Mouse (Mus musculus) myocyte (in vitro differentiated cells): ENCODE measurements around the gene Rbm26. TPM values are rescaled to one million over a fixed set of nuclear protein-coding genes. Genes with fewer than 3 reads are reported as not detected.

ENCODE experiments used
- H3K27me3 ChIP-seq: one replicate; pipeline ENCODE4 v1.6.1; 2011; ENCODE audit not compliant: control insufficient read depth, insufficient read depth, insufficient read length
- H3K36me3 ChIP-seq: one replicate; pipeline ENCODE4 v1.6.1; 2011; ENCODE audit not compliant: control insufficient read depth, insufficient read depth
- H3K4me2 ChIP-seq: one replicate; pipeline ENCODE4 v1.6.1; 2011; ENCODE audit warnings: low read depth, control low read depth
- H3K4me3 ChIP-seq: one replicate; pipeline ENCODE4 v1.5.1; 2011; ENCODE audit warnings: mild to moderate bottlenecking, control low read depth, moderate library complexity
- H3K79me2 ChIP-seq: one replicate; pipeline ENCODE4 v1.6.1; 2011; ENCODE audit not compliant: control insufficient read depth, insufficient read depth
- H3ac ChIP-seq: one replicate; pipeline ENCODE4 v1.6.1; 2011; ENCODE audit not compliant: control insufficient read depth, insufficient read length
- CEBPB ChIP-seq: IDR thresholded peaks from 2 replicates; pipeline ENCODE4 v1.6.1; 2011; ENCODE audit warnings: mild to moderate bottlenecking, moderate library complexity; ENCODE audit not compliant: poor library complexity, insufficient read depth, severe bottlenecking
- E2F4 ChIP-seq: IDR thresholded peaks from one replicate; pipeline ENCODE4 v1.6.1; 2011; ENCODE audit warnings: mild to moderate bottlenecking, control low read depth, moderate library complexity; ENCODE audit not compliant: insufficient read depth
- MAX ChIP-seq: IDR thresholded peaks from one replicate; pipeline ENCODE4 v1.6.1; 2011; ENCODE audit warnings: low read depth, mild to moderate bottlenecking, control low read depth
- MYOD1 ChIP-seq, 3 experiments: IDR thresholded peaks; one replicate each; pipeline ENCODE4 v1.6.1; 2011; ENCODE audit warnings: control low read depth in 2 of 3, low read depth in 2 of 3, mild to moderate bottlenecking in 2 of 3, moderate library complexity in 1 of 3; ENCODE audit not compliant: insufficient read length in 2 of 3, control insufficient read depth in 1 of 3
- MYOG ChIP-seq, 3 experiments: IDR thresholded peaks; one replicate each; pipeline ENCODE4 v1.6.1; 2011; ENCODE audit warnings: control low read depth in 2 of 3, low read depth in 2 of 3, mild to moderate bottlenecking in 2 of 3; ENCODE audit not compliant: insufficient read length in 2 of 3, control insufficient read depth in 1 of 3, insufficient read depth in 1 of 3
- POLR2A ChIP-seq: IDR thresholded peaks from one replicate; pipeline ENCODE4 v1.6.1; 2011; ENCODE audit warnings: low read depth, mild to moderate bottlenecking, control low read depth, moderate library complexity; ENCODE audit not compliant: insufficient read length
- POLR2AphosphoS2 ChIP-seq: IDR thresholded peaks from one replicate; pipeline ENCODE4 v1.6.1; 2011; ENCODE audit warnings: low read depth, control low read depth; ENCODE audit not compliant: insufficient read length
- REST ChIP-seq: IDR thresholded peaks from one replicate; pipeline ENCODE4 v1.6.1; 2011; ENCODE audit warnings: mild to moderate bottlenecking, control low read depth, moderate library complexity; ENCODE audit not compliant: insufficient read depth, insufficient read length
- SRF ChIP-seq: IDR thresholded peaks from one replicate; pipeline ENCODE4 v1.6.1; 2011; ENCODE audit warnings: low read depth; ENCODE audit not compliant: control insufficient read depth, insufficient read length
- TCF12 ChIP-seq: IDR thresholded peaks from one replicate; pipeline ENCODE4 v1.6.1; 2011; ENCODE audit warnings: mild to moderate bottlenecking, control low read depth; ENCODE audit not compliant: poor library complexity, insufficient read depth, severe bottlenecking
- TCF3 ChIP-seq: IDR thresholded peaks from one replicate; pipeline ENCODE4 v1.6.1; 2011; ENCODE audit warnings: low read depth, control low read depth; ENCODE audit not compliant: insufficient read length
- USF1 ChIP-seq: IDR thresholded peaks from one replicate; pipeline ENCODE4 v1.6.1; 2011; ENCODE audit warnings: low read depth, mild to moderate bottlenecking, control low read depth, moderate library complexity
- polyA plus RNA-seq: library from polyadenylated mRNA; unstranded; fragments of >200 nt; fragmentation: generic; extraction: Trizol; gene quantifications from one replicate; pipeline ENCODE4 v1.2.1, GENCODE M21; 2012; ENCODE audit warnings: missing spikeins

Rbm26 gene
- polyA plus RNA-seq, 1 experiment = 9.4 TPM

DNA sequence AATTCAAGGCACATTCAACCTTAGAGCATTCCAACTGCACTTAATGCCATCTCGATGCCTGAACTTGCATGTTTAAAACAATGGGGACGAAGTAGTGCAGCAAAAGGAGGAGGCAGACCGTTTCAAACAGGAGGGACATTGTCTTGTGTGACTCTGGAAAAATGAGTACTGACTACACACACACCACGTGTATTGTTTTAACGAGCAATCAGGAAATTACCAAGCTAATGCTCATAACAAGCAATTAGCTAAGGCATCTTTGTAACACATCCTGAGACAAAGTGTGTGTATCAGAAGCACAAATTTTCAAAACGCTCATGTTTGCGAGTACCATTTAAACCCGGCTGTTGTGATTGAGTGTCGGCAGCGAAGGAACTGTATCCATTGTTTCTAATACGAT lies 93.0 kb downstream of the Rbm26 start:
- no peaks in the 10 kb centered on the region for H3K36me3 ChIP-seq
- no peaks in the 10 kb centered on the region for H3K79me2 ChIP-seq
- H3K4me3 ChIP-seq = no peak overlapping the region
- H3K27me3 ChIP-seq = peaks cover 7% of the 10 kb centered on the region
- no peak for TF ChIP-seq SRF
- no peak for TF ChIP-seq MAX
- no peak for TF ChIP-seq POLR2AphosphoS2
- TF ChIP-seq MYOG (IDR thresholded peaks at IDR 0.05; ENCODE audit: control insufficient read depth in 1 of 3, insufficient read depth in 1 of 3, insufficient read length in 2 of 3, low read depth in 2 of 3) = no peak
- TF ChIP-seq CEBPB = no peak
- no peak for TF ChIP-seq USF1
- TF ChIP-seq POLR2A = no peak
- no peak for TF ChIP-seq E2F4
- TF ChIP-seq TCF3 = no peak
- TF ChIP-seq MYOD1 (IDR thresholded peaks at IDR 0.05; ENCODE audit: control insufficient read depth in 1 of 3, insufficient read length in 2 of 3, low read depth in 2 of 3) = no peak
- no peak for TF ChIP-seq TCF12
- H3K4me2 ChIP-seq = no peak overlapping the region
- H3ac ChIP-seq = no peak overlapping the region

DNA sequence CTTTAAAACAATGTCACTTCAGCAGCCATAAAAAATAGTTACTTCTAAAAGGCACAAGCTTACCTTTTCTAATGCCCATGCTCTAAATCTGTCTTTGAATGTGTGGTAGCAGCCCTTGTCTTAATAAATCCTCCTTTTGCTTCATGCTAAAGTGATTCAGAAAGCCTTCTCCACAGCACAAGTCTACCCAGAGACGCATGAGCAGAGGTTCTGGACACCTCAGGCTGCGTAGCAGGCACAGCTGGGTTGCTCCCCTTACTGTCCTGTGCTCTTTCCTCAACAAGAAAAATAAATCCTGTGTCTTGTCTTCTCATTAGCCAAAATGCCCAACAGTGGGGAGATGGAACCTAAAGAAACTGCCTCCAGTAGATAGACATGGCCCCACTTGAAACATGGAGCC lies 102.4 kb downstream of the Rbm26 start:
- Histone ChIP-seq H3K27me3 (peaks cover 11% of the 10 kb centered on the region), H3ac (no peak overlapping the region), H3K4me2 (no peak overlapping the region), H3K79me2 (no peaks in the 10 kb centered on the region), H3K4me3 (no peak overlapping the region), H3K36me3 (no peaks in the 10 kb centered on the region)
- TF ChIP-seq SRF = no peak
- TF ChIP-seq MYOD1 (IDR thresholded peaks at IDR 0.05; ENCODE audit: control insufficient read depth in 1 of 3, insufficient read length in 2 of 3, low read depth in 2 of 3) = no peak
- TF ChIP-seq CEBPB = no peak
- TF ChIP-seq TCF12 = no peak
- no peak for TF ChIP-seq E2F4
- TF ChIP-seq MAX = no peak
- no peak for TF ChIP-seq REST
- TF ChIP-seq POLR2AphosphoS2 = no peak
- no peak for TF ChIP-seq TCF3
- TF ChIP-seq MYOG (IDR thresholded peaks at IDR 0.05; ENCODE audit: control insufficient read depth in 1 of 3, insufficient read depth in 1 of 3, insufficient read length in 2 of 3, low read depth in 2 of 3) = no peak
- no peak for TF ChIP-seq USF1
- no peak for TF ChIP-seq POLR2A

DNA sequence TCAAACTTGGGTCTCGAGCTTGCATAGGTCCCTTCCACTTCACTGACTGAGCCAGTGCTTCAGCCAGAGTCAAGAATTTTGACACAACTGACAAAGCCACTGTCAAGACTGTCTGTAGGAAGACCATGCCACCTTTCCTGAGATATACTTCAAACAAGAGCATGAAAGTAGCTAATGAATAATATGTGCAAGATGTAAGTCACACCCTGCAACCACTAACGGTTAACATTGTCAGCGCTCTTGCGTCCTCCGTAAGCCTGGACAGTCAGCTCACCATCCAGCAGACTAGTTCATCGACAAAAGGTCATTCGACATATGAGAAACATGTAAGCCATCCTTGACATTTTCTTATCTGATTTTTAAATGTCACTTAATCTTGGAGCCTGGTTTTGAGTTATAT lies 102.8 kb downstream of the Rbm26 start:
- Histone ChIP-seq H3ac (no peak overlapping the region), H3K4me3 (no peak overlapping the region), H3K79me2 (no peaks in the 10 kb centered on the region), H3K27me3 (peaks cover 14% of the 10 kb centered on the region), H3K4me2 (no peak overlapping the region), H3K36me3 (no peaks in the 10 kb centered on the region)
- TF ChIP-seq REST (no peak), POLR2AphosphoS2 (no peak), TCF3 (no peak), USF1 (no peak), MAX (no peak), SRF (no peak), MYOD1 (IDR thresholded peaks at IDR 0.05; ENCODE audit: control insufficient read depth in 1 of 3, insufficient read length in 2 of 3, low read depth in 2 of 3) (no peak), E2F4 (no peak)

DNA sequence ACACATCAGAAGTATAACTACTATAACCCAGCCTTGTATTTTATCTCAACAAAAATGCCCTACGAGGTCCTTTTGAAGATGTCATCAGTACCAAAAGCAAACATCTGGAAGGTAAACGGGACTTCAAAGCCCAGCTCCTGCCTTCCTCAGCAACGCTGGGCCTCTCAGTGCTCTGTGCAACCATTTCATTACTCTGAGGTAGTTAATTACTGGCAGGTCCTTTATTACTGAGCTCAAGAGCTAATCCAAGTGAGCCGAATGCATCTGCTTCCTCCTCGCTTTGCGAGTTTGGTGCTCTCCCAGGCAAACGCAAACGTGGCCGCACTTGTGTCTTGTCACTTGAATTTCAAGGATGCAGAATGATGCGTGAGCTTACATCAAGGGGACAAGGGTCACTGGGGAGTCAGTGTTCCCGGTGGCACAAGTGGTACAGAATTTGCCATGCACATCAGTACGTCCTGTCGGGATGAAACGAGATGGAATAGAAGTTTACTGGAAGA lies 106.1 kb downstream of the Rbm26 start:
- no peak for TF ChIP-seq MYOG (IDR thresholded peaks at IDR 0.05; ENCODE audit: control insufficient read depth in 1 of 3, insufficient read depth in 1 of 3, insufficient read length in 2 of 3, low read depth in 2 of 3)
- no peak for TF ChIP-seq E2F4
- TF ChIP-seq REST = no peak
- no peak for TF ChIP-seq POLR2A
- no peak for TF ChIP-seq SRF
- no peak for TF ChIP-seq TCF12
- no peak for TF ChIP-seq MYOD1 (IDR thresholded peaks at IDR 0.05; ENCODE audit: control insufficient read depth in 1 of 3, insufficient read length in 2 of 3, low read depth in 2 of 3)
- Histone ChIP-seq H3K4me3 (no peak overlapping the region), H3ac (no peak overlapping the region), H3K27me3 (peaks cover 25% of the 10 kb centered on the region), H3K4me2 (no peak overlapping the region), H3K79me2 (no peaks in the 10 kb centered on the region), H3K36me3 (no peaks in the 10 kb centered on the region)

GRCm38 (mm10) chr14:105070258-105071009 lies 106.7 kb downstream of the Rbm26 start:
- H3K79me2 ChIP-seq = no peaks in the 10 kb centered on the region
- no peak overlapping the region for H3K4me2 ChIP-seq
- no peak overlapping the region for H3ac ChIP-seq
- no peaks in the 10 kb centered on the region for H3K36me3 ChIP-seq
- no peak overlapping the region for H3K4me3 ChIP-seq
- peaks cover 25% of the 10 kb centered on the region for H3K27me3 ChIP-seq
- TF ChIP-seq SRF = no peak
- no peak for TF ChIP-seq POLR2AphosphoS2
- TF ChIP-seq MYOG (IDR thresholded peaks at IDR 0.05; ENCODE audit: control insufficient read depth in 1 of 3, insufficient read depth in 1 of 3, insufficient read length in 2 of 3, low read depth in 2 of 3) = no peak
- no peak for TF ChIP-seq USF1
- no peak for TF ChIP-seq TCF12
- no peak for TF ChIP-seq E2F4
- no peak for TF ChIP-seq REST
- no peak for TF ChIP-seq MYOD1 (IDR thresholded peaks at IDR 0.05; ENCODE audit: control insufficient read depth in 1 of 3, insufficient read length in 2 of 3, low read depth in 2 of 3)
- no peak for TF ChIP-seq MAX
- TF ChIP-seq CEBPB = no peak
